Mouse (Mus musculus) lung, postnatal 0 days (tissue): ENCODE data around the gene Synj1.

ENCODE experiments used
- CTCF ChIP-seq: IDR thresholded peaks from 2 replicates; pipeline ENCODE4 v1.5.1; 2016; ENCODE audit warnings: antibody characterized with exemption, mild to moderate bottlenecking
- EP300 ChIP-seq: IDR thresholded peaks from 2 replicates; pipeline ENCODE4 v1.6.1; 2016; ENCODE audit warnings: antibody characterized with exemption, mild to moderate bottlenecking, control low read depth

DNA sequence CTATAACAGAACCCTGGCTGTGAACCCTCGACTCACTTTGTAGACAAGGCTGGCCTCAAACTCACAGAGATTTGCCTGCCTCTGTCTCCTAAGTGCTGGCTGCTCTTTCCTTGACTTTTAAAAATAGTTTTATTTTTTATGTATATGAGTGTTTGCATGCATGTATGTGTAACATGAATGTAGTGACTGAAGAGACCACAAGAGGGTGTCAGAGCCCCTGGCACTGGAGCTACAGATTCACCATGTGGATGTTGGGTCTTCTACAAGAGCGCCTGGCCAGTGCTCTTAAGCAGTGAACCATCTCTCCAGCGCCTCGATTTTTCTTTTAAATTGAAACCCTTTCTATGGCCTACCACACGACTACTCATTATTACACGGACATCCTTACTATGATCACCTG lies 57.3 kb downstream of the Synj1 start:
- TF ChIP-seq CTCF (peak; percentile 50), EP300 (no peak)
